Mouse (Mus musculus): ENCODE measurements at regions not wholly inside any gene's neighbourhood (a gene's known extent, or its start where the extent isn't known, plus 50 kb on each side); places are given as distances from the start of the nearest gene placed in this dataset.

- TF ChIP-seq CTCF (IDR thresholded peaks at IDR 0.05): no peak
- TF ChIP-seq EP300 (IDR thresholded peaks at IDR 0.05): no peak
Measured at GRCm38 (mm10) chr4:127855836-127856235, 114.9 kb downstream of the CK137956 start.

Measured in lung, postnatal 0 days (tissue).